Mouse (Mus musculus): Measurements from ENCODE around the gene Gm17677. TPM values are rescaled to one million over a fixed set of nuclear protein-coding genes. Genes with fewer than 3 reads are reported as not detected.

Gm17677 gene
- polyA plus RNA-seq (2012; fragmentation: generic; extraction: Trizol): not detected

- Histone ChIP-seq H3K27me3 (ENCODE audit: control insufficient read depth, insufficient read depth, insufficient read length) (no peaks in the 10 kb centered on the region), H3K36me3 (ENCODE audit: control insufficient read depth, insufficient read depth) (no peaks in the 10 kb centered on the region), H3ac (ENCODE audit: control insufficient read depth, insufficient read length) (no peak within 1 kb of the TSS), H3K4me2 (ENCODE audit: low read depth) (no peak within 1 kb of the TSS), H3K4me3 (no peak within 1 kb of the TSS), H3K79me2 (ENCODE audit: control insufficient read depth, insufficient read depth) (no peaks in the 10 kb centered on the region)
- TF ChIP-seq REST (IDR thresholded peaks at IDR 0.05; ENCODE audit: insufficient read depth, insufficient read length) (no peak), MYOG (IDR thresholded peaks at IDR 0.05; ENCODE audit: control insufficient read depth in 1 of 3, insufficient read depth in 1 of 3, insufficient read length in 2 of 3, low read depth in 2 of 3) (no peak), MYOD1 (IDR thresholded peaks at IDR 0.05; ENCODE audit: control insufficient read depth in 1 of 3, insufficient read length in 2 of 3, low read depth in 2 of 3) (no peak), MAX (IDR thresholded peaks at IDR 0.05; ENCODE audit: low read depth) (no peak), CEBPB (IDR thresholded peaks at IDR 0.05; ENCODE audit: insufficient read depth, poor library complexity, severe bottlenecking) (no peak)
Observed at GRCm38 (mm10) chr9:35740749-35741148, at the start of gene Gm17677. TSS of gene Gm17677 (plus strand) at chr9:35741049.

DNA sequence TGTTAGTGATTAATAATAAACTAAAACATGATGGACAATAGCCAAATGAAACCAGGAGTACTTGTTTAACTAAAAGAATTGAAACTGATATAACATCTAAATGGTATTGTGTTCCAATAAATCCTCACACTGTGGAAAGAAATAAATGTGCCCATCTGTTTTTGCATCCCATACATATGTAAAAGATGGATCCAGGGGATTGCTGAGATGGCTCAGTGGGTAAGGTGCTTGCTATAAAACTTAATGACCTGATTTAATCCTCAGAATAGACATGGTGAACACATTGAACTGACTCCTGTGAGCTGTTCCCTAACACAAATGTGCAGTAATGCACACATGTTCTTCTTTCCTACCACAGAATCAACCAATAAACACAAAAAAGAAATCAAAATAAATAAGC is 48.9 kb upstream of the Gm17677 start:
- Histone ChIP-seq H3K4me2 (ENCODE audit: low read depth) (no peak overlapping the region), H3K36me3 (ENCODE audit: control insufficient read depth, insufficient read depth) (no peaks in the 10 kb centered on the region), H3K4me3 (no peak overlapping the region), H3K27me3 (ENCODE audit: control insufficient read depth, insufficient read depth, insufficient read length) (no peaks in the 10 kb centered on the region), H3K79me2 (ENCODE audit: control insufficient read depth, insufficient read depth) (no peaks in the 10 kb centered on the region), H3ac (ENCODE audit: control insufficient read depth, insufficient read length) (no peak overlapping the region)
- TF ChIP-seq CEBPB (IDR thresholded peaks at IDR 0.05; ENCODE audit: insufficient read depth, poor library complexity, severe bottlenecking): no peak

GRCm38 (mm10) chr9:35707265-35707664 is 33.6 kb upstream of the Gm17677 start:
- Histone ChIP-seq H3K36me3 (ENCODE audit: control insufficient read depth, insufficient read depth) (no peaks in the 10 kb centered on the region), H3K4me3 (no peak overlapping the region), H3K27me3 (ENCODE audit: control insufficient read depth, insufficient read depth, insufficient read length) (no peaks in the 10 kb centered on the region), H3K79me2 (ENCODE audit: control insufficient read depth, insufficient read depth) (no peaks in the 10 kb centered on the region), H3ac (ENCODE audit: control insufficient read depth, insufficient read length) (no peak overlapping the region), H3K4me2 (ENCODE audit: low read depth) (no peak overlapping the region)
- TF ChIP-seq REST (IDR thresholded peaks at IDR 0.05; ENCODE audit: insufficient read depth, insufficient read length) (no peak), MYOD1 (IDR thresholded peaks at IDR 0.05; ENCODE audit: control insufficient read depth in 1 of 3, insufficient read length in 2 of 3, low read depth in 2 of 3) (no peak)

DNA sequence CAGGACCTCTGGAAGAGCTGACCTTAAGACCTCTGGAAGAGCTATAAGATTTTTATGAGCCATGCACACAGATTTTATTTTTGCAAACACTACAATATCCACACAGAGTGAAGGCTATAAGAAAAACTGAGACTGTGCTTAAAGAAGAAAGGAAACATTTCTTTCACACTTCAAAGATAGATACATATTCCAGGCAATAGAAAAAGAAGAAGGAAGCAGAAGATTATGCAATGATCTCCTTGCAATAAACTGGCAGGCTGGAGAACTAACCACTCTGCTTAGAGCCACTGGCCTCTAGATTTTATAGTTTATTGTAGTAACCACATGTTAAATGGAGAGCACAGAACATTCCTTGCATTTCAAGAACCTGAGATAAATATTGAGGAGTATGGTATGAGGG is 16.0 kb downstream of the Gm17677 start:
- no peak for TF ChIP-seq USF1 (IDR thresholded peaks at IDR 0.05; ENCODE audit: low read depth)
- TF ChIP-seq E2F4 (IDR thresholded peaks at IDR 0.05; ENCODE audit: insufficient read depth): no peak
- no peak for TF ChIP-seq MAX (IDR thresholded peaks at IDR 0.05; ENCODE audit: low read depth)
- TF ChIP-seq TCF3 (IDR thresholded peaks at IDR 0.05; ENCODE audit: insufficient read length, low read depth): no peak
- TF ChIP-seq TCF12 (IDR thresholded peaks at IDR 0.05; ENCODE audit: insufficient read depth, poor library complexity, severe bottlenecking): no peak
- TF ChIP-seq POLR2AphosphoS2 (IDR thresholded peaks at IDR 0.05; ENCODE audit: insufficient read length, low read depth): no peak
- no peak for TF ChIP-seq REST (IDR thresholded peaks at IDR 0.05; ENCODE audit: insufficient read depth, insufficient read length)
- no peak for TF ChIP-seq MYOD1 (IDR thresholded peaks at IDR 0.05; ENCODE audit: control insufficient read depth in 1 of 3, insufficient read length in 2 of 3, low read depth in 2 of 3)
- Histone ChIP-seq H3K4me3 (no peak overlapping the region), H3K36me3 (ENCODE audit: control insufficient read depth, insufficient read depth) (no peaks in the 10 kb centered on the region), H3K79me2 (ENCODE audit: control insufficient read depth, insufficient read depth) (no peaks in the 10 kb centered on the region), H3ac (ENCODE audit: control insufficient read depth, insufficient read length) (no peak overlapping the region), H3K4me2 (ENCODE audit: low read depth) (no peak overlapping the region), H3K27me3 (ENCODE audit: control insufficient read depth, insufficient read depth, insufficient read length) (no peaks in the 10 kb centered on the region)

DNA sequence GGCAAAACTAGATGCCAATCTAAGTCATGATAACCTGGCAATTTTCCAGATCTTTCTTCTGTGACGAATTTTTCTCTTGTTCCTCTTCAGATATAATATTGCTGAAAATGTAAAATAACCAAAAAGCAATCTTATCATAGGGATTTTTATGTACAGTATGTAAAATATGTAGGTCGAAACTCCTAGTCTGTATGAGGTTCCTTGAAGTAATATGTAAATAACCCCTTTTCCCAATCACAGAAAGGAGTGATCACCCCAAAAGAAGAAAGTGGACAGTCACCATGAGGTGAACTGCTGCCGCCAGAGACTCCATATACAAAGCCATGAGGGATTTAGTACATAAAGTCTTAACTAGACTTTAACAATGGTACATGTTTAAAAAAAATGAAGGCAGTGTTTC is 37.2 kb downstream of the Gm17677 start, which contains the start of gene Gm17727:
Gm17727 (minus strand) TSS at position 101 of the 400 bp plus-strand sequence.
- Histone ChIP-seq H3K4me2 (ENCODE audit: low read depth) (no peak within 1 kb of the TSS), H3K4me3 (no peak within 1 kb of the TSS), H3ac (ENCODE audit: control insufficient read depth, insufficient read length) (no peak within 1 kb of the TSS), H3K79me2 (ENCODE audit: control insufficient read depth, insufficient read depth) (no peaks in the 10 kb centered on the region), H3K27me3 (ENCODE audit: control insufficient read depth, insufficient read depth, insufficient read length) (no peaks in the 10 kb centered on the region), H3K36me3 (ENCODE audit: control insufficient read depth, insufficient read depth) (no peaks in the 10 kb centered on the region)
- TF ChIP-seq REST (IDR thresholded peaks at IDR 0.05; ENCODE audit: insufficient read depth, insufficient read length) (no peak), MYOD1 (IDR thresholded peaks at IDR 0.05; ENCODE audit: control insufficient read depth in 1 of 3, insufficient read length in 2 of 3, low read depth in 2 of 3) (no peak), MYOG (IDR thresholded peaks at IDR 0.05; ENCODE audit: control insufficient read depth in 1 of 3, insufficient read depth in 1 of 3, insufficient read length in 2 of 3, low read depth in 2 of 3) (no peak), POLR2AphosphoS2 (IDR thresholded peaks at IDR 0.05; ENCODE audit: insufficient read length, low read depth) (no peak), MAX (IDR thresholded peaks at IDR 0.05; ENCODE audit: low read depth) (no peak), SRF (IDR thresholded peaks at IDR 0.05; ENCODE audit: control insufficient read depth, insufficient read length, low read depth) (no peak), USF1 (IDR thresholded peaks at IDR 0.05; ENCODE audit: low read depth) (no peak), CEBPB (IDR thresholded peaks at IDR 0.05; ENCODE audit: insufficient read depth, poor library complexity, severe bottlenecking) (no peak), TCF3 (IDR thresholded peaks at IDR 0.05; ENCODE audit: insufficient read length, low read depth) (no peak)

DNA sequence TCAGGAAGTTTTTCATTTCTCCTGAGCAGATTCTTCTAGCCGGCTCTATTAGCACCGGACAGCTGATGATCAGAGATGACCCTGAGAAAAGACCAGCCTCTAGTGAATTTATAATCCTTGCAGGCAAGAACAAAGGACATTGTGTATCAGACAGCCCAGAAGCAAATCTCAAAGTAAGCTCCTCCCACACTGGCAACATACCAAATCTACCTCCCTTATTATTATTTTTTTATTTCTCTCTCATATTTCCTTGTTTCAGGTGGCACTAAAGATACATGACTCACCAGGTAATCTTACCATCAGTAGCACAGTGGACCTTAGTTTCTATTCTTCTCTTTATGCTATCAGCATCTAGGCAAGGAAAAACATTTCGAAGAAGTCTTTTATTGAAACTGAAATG is 49.2 kb downstream of the Gm17677 start, which contains the start of the genes Gm27235 and D730048I06Rik:
Gm27235 (minus strand) TSS at position 101 of the 400 bp plus-strand sequence.
D730048I06Rik (minus strand) TSS at position 112 of the 400 bp plus-strand sequence.
- H3K79me2 ChIP-seq (ENCODE audit: control insufficient read depth, insufficient read depth): no peaks in the 10 kb centered on the region
- TF ChIP-seq E2F4 (IDR thresholded peaks at IDR 0.05; ENCODE audit: insufficient read depth) (no peak), POLR2A (IDR thresholded peaks at IDR 0.05; ENCODE audit: insufficient read length, low read depth) (no peak), POLR2AphosphoS2 (IDR thresholded peaks at IDR 0.05; ENCODE audit: insufficient read length, low read depth) (no peak), SRF (IDR thresholded peaks at IDR 0.05; ENCODE audit: control insufficient read depth, insufficient read length, low read depth) (no peak), CEBPB (IDR thresholded peaks at IDR 0.05; ENCODE audit: insufficient read depth, poor library complexity, severe bottlenecking) (no peak), MAX (IDR thresholded peaks at IDR 0.05; ENCODE audit: low read depth) (no peak), TCF12 (IDR thresholded peaks at IDR 0.05; ENCODE audit: insufficient read depth, poor library complexity, severe bottlenecking) (no peak), MYOD1 (IDR thresholded peaks at IDR 0.05; ENCODE audit: control insufficient read depth in 1 of 3, insufficient read length in 2 of 3, low read depth in 2 of 3) (no peak)

More for the DNA sequence above, 49.2 kb downstream of the Gm17677 start, which contains the start of the genes Gm27235 and D730048I06Rik:
- Histone ChIP-seq H3K27me3 (ENCODE audit: control insufficient read depth, insufficient read depth, insufficient read length) (no peaks in the 10 kb centered on the region), H3K4me2 (ENCODE audit: low read depth) (no peak within 1 kb of the TSS), H3K36me3 (ENCODE audit: control insufficient read depth, insufficient read depth) (no peaks in the 10 kb centered on the region), H3K4me3 (no peak within 1 kb of the TSS), H3ac (ENCODE audit: control insufficient read depth, insufficient read length) (no peak within 1 kb of the TSS)
